Mouse (Mus musculus) neural tube, embryonic 12.5 days (tissue): ENCODE measurements at regions not wholly inside any gene's neighbourhood (a gene's known extent, or its start where the extent isn't known, plus 50 kb on each side); places are given as distances from the start of the nearest gene placed in this dataset.
A peak's percentile ranks its signal among the peaks of the same experiment; 100 is the strongest.

ENCODE experiments used
- ATAC-seq: fragments of 200-750 bp; cut with Nextera tagmentation; 2 replicates; pipeline ENCODE4 v1.8.0; 2017; ENCODE audit warnings: low read depth, mild to moderate bottlenecking, moderate TSS enrichment, moderate library complexity; ENCODE audit not compliant: low FRiP score
- H3K27ac ChIP-seq: fragments of 300-500 bp; sonication (generic); 2 replicates; pipeline ENCODE4 v1.5.1; 2016
- H3K27me3 ChIP-seq: fragments of 300-500 bp; sonication (generic); replicated peaks from 2 replicates; pipeline ENCODE4 v1.6.1; 2016; ENCODE audit warnings: mild to moderate bottlenecking
- H3K36me3 ChIP-seq: fragments of 300-500 bp; sonication (generic); 2 replicates; pipeline ENCODE4 v1.6.1; 2016; ENCODE audit warnings: mild to moderate bottlenecking
- H3K4me1 ChIP-seq: fragments of 300-500 bp; sonication (generic); 2 replicates; pipeline ENCODE4 v1.6.1; 2016
- H3K4me2 ChIP-seq: fragments of 300-500 bp; sonication (generic); replicated peaks from 2 replicates; pipeline ENCODE4 v1.6.1; 2016; ENCODE audit warnings: mild to moderate bottlenecking
- H3K4me3 ChIP-seq: fragments of 300-500 bp; sonication (generic); 2 replicates; pipeline ENCODE4 v1.5.1; 2016
- H3K9ac ChIP-seq: fragments of 300-500 bp; sonication (generic); 2 replicates; pipeline ENCODE4 v1.6.1; 2016; ENCODE audit warnings: mild to moderate bottlenecking
- H3K9me3 ChIP-seq: fragments of 300-500 bp; sonication (generic); 2 replicates; pipeline ENCODE4 v1.6.1; 2016; ENCODE audit warnings: mild to moderate bottlenecking
- WGBS: fragments of 180-500 bp; shearing (Covaris S2); methylation state at CpG from one replicate; pipeline ENCODE4 v1.1.7; 2016; 5-methylcytosine and 5-hydroxymethylcytosine counted together

- H3K4me2 ChIP-seq, result no peak overlapping the region
- WGBS, result 92% methylated on average over 7 of the region's 7 CpGs
- H3K36me3 ChIP-seq, result no peaks in the 10 kb centered on the region
- no peaks in the 10 kb centered on the region for H3K4me1 ChIP-seq
- no peak for ATAC-seq
- no peaks in the 10 kb centered on the region for H3K27me3 ChIP-seq
- H3K9me3 ChIP-seq, result no peaks in the 10 kb centered on the region
- no peak overlapping the region for H3K27ac ChIP-seq
- no peak overlapping the region for H3K4me3 ChIP-seq
- H3K9ac ChIP-seq, result no peak overlapping the region
These were observed 54.1 kb upstream of the 1700012A03Rik start for GRCm38 (mm10) chr6:31995977-31996376.

GRCm38 (mm10) chr6:31995249-31995648, 54.8 kb upstream of the 1700012A03Rik start:
- no peak overlapping the region for H3K9ac ChIP-seq
- no peak overlapping the region for H3K4me3 ChIP-seq
- no peaks in the 10 kb centered on the region for H3K9me3 ChIP-seq
- H3K27me3 ChIP-seq, result no peaks in the 10 kb centered on the region
- 79% methylated on average over 4 of the region's 4 CpGs for WGBS
- no peak for ATAC-seq
- no peaks in the 10 kb centered on the region for H3K36me3 ChIP-seq
- H3K4me2 ChIP-seq, result no peak overlapping the region
- H3K4me1 ChIP-seq, result no peaks in the 10 kb centered on the region
- H3K27ac ChIP-seq, result no peak overlapping the region

GRCm38 (mm10) chr6:31985698-31986097, 64.3 kb upstream of the 1700012A03Rik start:
- Histone ChIP-seq H3K27me3 (no peaks in the 10 kb centered on the region), H3K4me2 (no peak overlapping the region), H3K9me3 (no peaks in the 10 kb centered on the region), H3K27ac (no peak overlapping the region), H3K4me1 (no peaks in the 10 kb centered on the region), H3K36me3 (no peaks in the 10 kb centered on the region), H3K4me3 (no peak overlapping the region), H3K9ac (no peak overlapping the region)
- WGBS, result 72% methylated on average over 3 of the region's 3 CpGs
- ATAC-seq, result no peak

- Histone ChIP-seq H3K4me1 (no peaks in the 10 kb centered on the region), H3K9ac (no peak overlapping the region), H3K4me2 (no peak overlapping the region), H3K9me3 (no peaks in the 10 kb centered on the region), H3K27ac (no peak overlapping the region), H3K4me3 (no peak overlapping the region), H3K36me3 (no peaks in the 10 kb centered on the region), H3K27me3 (no peaks in the 10 kb centered on the region)
- no peak for ATAC-seq
- 90% methylated on average over 6 of the region's 6 CpGs for WGBS
These were observed 73.3 kb upstream of the 1700012A03Rik start for GRCm38 (mm10) chr6:31976705-31977104.

GRCm38 (mm10) chr6:31948063-31948481, 102.0 kb upstream of the 1700012A03Rik start:
- H3K9me3 ChIP-seq, result no peaks in the 10 kb centered on the region
- H3K4me3 ChIP-seq, result no peak overlapping the region
- no peaks in the 10 kb centered on the region for H3K36me3 ChIP-seq
- H3K4me1 ChIP-seq, result no peaks in the 10 kb centered on the region
- no peaks in the 10 kb centered on the region for H3K27me3 ChIP-seq
- no peak for ATAC-seq
- H3K4me2 ChIP-seq, result no peak overlapping the region
- 21% methylated on average over 4 of the region's 4 CpGs for WGBS
- no peak overlapping the region for H3K27ac ChIP-seq
- H3K9ac ChIP-seq, result no peak overlapping the region

- WGBS, result 85% methylated on average over 5 of the region's 5 CpGs
- Histone ChIP-seq H3K4me2 (no peak overlapping the region), H3K4me1 (no peaks in the 10 kb centered on the region), H3K9ac (no peak overlapping the region), H3K36me3 (no peaks in the 10 kb centered on the region), H3K27me3 (no peaks in the 10 kb centered on the region), H3K9me3 (no peaks in the 10 kb centered on the region), H3K27ac (no peak overlapping the region), H3K4me3 (no peak overlapping the region)
- no peak for ATAC-seq
These were observed 103.5 kb upstream of the 1700012A03Rik start for GRCm38 (mm10) chr6:31946572-31946971.

GRCm38 (mm10) chr6:31945347-31945746, 104.7 kb upstream of the 1700012A03Rik start:
- no peak overlapping the region for H3K4me3 ChIP-seq
- no peak overlapping the region for H3K4me2 ChIP-seq
- ATAC-seq, result no peak
- H3K27me3 ChIP-seq, result no peaks in the 10 kb centered on the region
- H3K27ac ChIP-seq, result no peak overlapping the region
- H3K36me3 ChIP-seq, result no peaks in the 10 kb centered on the region
- no peaks in the 10 kb centered on the region for H3K9me3 ChIP-seq
- no peaks in the 10 kb centered on the region for H3K4me1 ChIP-seq
- WGBS, result 72% methylated on average over 7 of the region's 7 CpGs
- no peak overlapping the region for H3K9ac ChIP-seq

GRCm38 (mm10) chr6:31944546-31944945, 105.5 kb upstream of the 1700012A03Rik start:
- no peak overlapping the region for H3K4me3 ChIP-seq
- H3K36me3 ChIP-seq, result no peaks in the 10 kb centered on the region
- H3K9me3 ChIP-seq, result no peaks in the 10 kb centered on the region
- H3K4me2 ChIP-seq, result no peak overlapping the region
- H3K4me1 ChIP-seq, result no peaks in the 10 kb centered on the region
- ATAC-seq, result no peak
- 90% methylated on average over 8 of the region's 8 CpGs for WGBS
- no peaks in the 10 kb centered on the region for H3K27me3 ChIP-seq
- no peak overlapping the region for H3K27ac ChIP-seq
- H3K9ac ChIP-seq, result no peak overlapping the region

- no peaks in the 10 kb centered on the region for H3K9me3 ChIP-seq
- no peaks in the 10 kb centered on the region for H3K27me3 ChIP-seq
- H3K9ac ChIP-seq, result no peak overlapping the region
- H3K27ac ChIP-seq, result no peak overlapping the region
- no peaks in the 10 kb centered on the region; the same call in 1 of the 2 replicates for H3K4me1 ChIP-seq
- no peaks in the 10 kb centered on the region for H3K36me3 ChIP-seq
- WGBS, result 61% methylated on average over 4 of the region's 4 CpGs
- no peak overlapping the region for H3K4me2 ChIP-seq
- H3K4me3 ChIP-seq, result no peak overlapping the region
- ATAC-seq, result no peak
These were observed 107.3 kb upstream of the 1700012A03Rik start for GRCm38 (mm10) chr6:31942696-31943095.

- Histone ChIP-seq H3K4me2 (peak overlapping the region; percentile 61), H3K4me1 (peaks cover 17% of the 10 kb centered on the region), H3K36me3 (no peaks in the 10 kb centered on the region), H3K4me3 (peak overlapping the region; percentile 29), H3K27ac (no peak overlapping the region), H3K9ac (no peak overlapping the region; the same call in 1 of the 2 replicates), H3K9me3 (no peaks in the 10 kb centered on the region), H3K27me3 (no peaks in the 10 kb centered on the region)
- 6% methylated on average over 20 of the region's 20 CpGs for whole genome bisulfite sequencing
- ATAC-seq, result peak; percentile 60
These were observed 111.7 kb upstream of the 1700012A03Rik start for GRCm38 (mm10) chr6:31938216-31938814.

- H3K4me2 ChIP-seq, result no peak overlapping the region
- no peak overlapping the region for H3K4me3 ChIP-seq
- WGBS, result 84% methylated on average over 12 of the region's 12 CpGs
- no peak overlapping the region for H3K9ac ChIP-seq
- no peaks in the 10 kb centered on the region for H3K36me3 ChIP-seq
- H3K9me3 ChIP-seq, result no peaks in the 10 kb centered on the region
- ATAC-seq, result no peak
- H3K27me3 ChIP-seq, result no peaks in the 10 kb centered on the region
- H3K27ac ChIP-seq, result no peak overlapping the region
- peaks cover 21% of the 10 kb centered on the region for H3K4me1 ChIP-seq
These were observed 112.9 kb upstream of the 1700012A03Rik start for GRCm38 (mm10) chr6:31937146-31937545.

- Histone ChIP-seq H3K9ac (no peak overlapping the region), H3K4me1 (peaks cover 21% of the 10 kb centered on the region), H3K9me3 (no peaks in the 10 kb centered on the region), H3K4me3 (no peak overlapping the region), H3K27ac (no peak overlapping the region), H3K4me2 (no peak overlapping the region), H3K36me3 (no peaks in the 10 kb centered on the region), H3K27me3 (no peaks in the 10 kb centered on the region)
- ATAC-seq, result no peak
- 91% methylated on average over 10 of the region's 10 CpGs for WGBS
These were observed 115.2 kb upstream of the 1700012A03Rik start for GRCm38 (mm10) chr6:31934826-31935225.

GRCm38 (mm10) chr6:31933956-31934355, 116.1 kb upstream of the 1700012A03Rik start:
- no peak overlapping the region for H3K9ac ChIP-seq
- peaks cover 21% of the 10 kb centered on the region for H3K4me1 ChIP-seq
- WGBS, result 72% methylated on average over 8 of the region's 8 CpGs
- H3K27me3 ChIP-seq, result no peaks in the 10 kb centered on the region
- no peak overlapping the region for H3K27ac ChIP-seq
- no peak overlapping the region for H3K4me3 ChIP-seq
- H3K9me3 ChIP-seq, result no peaks in the 10 kb centered on the region
- H3K4me2 ChIP-seq, result no peak overlapping the region; the same call in 1 of the 2 replicates
- ATAC-seq, result 0 out of 2 replicates have a peak, but pooled peaks have one; percentile 21
- no peaks in the 10 kb centered on the region for H3K36me3 ChIP-seq
